Mouse (Mus musculus) limb, embryonic 15.5 days (tissue): ENCODE measurements around the gene Zfp366. TPM values are rescaled to one million over a fixed set of nuclear protein-coding genes. Genes with fewer than 3 reads are reported as not detected.

Experiments used
- ATAC-seq: fragments of 200-750 bp; cut with Nextera tagmentation; 2 replicates; pipeline ENCODE4 v1.8.0; 2017; ENCODE audit warnings: low read depth, moderate TSS enrichment; ENCODE audit not compliant: insufficient number of reproducible peaks, low FRiP score, low TSS enrichment
- H3K27ac ChIP-seq: fragments of 300-500 bp; sonication (generic); 2 replicates; pipeline ENCODE4 v1.5.1; 2015; ENCODE audit warnings: moderate library complexity, mild to moderate bottlenecking, inconsistent platforms
- H3K27me3 ChIP-seq: fragments of 300-500 bp; sonication (generic); 2 replicates; pipeline ENCODE4 v1.6.1; 2015; ENCODE audit warnings: inconsistent platforms
- H3K36me3 ChIP-seq: fragments of 300-500 bp; sonication (generic); 2 replicates; pipeline ENCODE4 v1.6.1; 2015; ENCODE audit warnings: inconsistent platforms
- H3K4me1 ChIP-seq: fragments of 300-500 bp; sonication (generic); 2 replicates; pipeline ENCODE4 v1.6.1; 2015; ENCODE audit warnings: inconsistent platforms
- H3K4me2 ChIP-seq: fragments of 300-500 bp; sonication (generic); 2 replicates; pipeline ENCODE4 v1.6.1; 2015; ENCODE audit warnings: mild to moderate bottlenecking, inconsistent platforms
- H3K4me3 ChIP-seq: fragments of 300-500 bp; sonication (generic); 2 replicates; pipeline ENCODE4 v1.5.1; 2015; ENCODE audit warnings: mild to moderate bottlenecking, inconsistent platforms
- H3K9ac ChIP-seq: fragments of 300-500 bp; sonication (generic); 2 replicates; pipeline ENCODE4 v1.6.1; 2015; ENCODE audit warnings: inconsistent platforms
- H3K9me3 ChIP-seq: fragments of 300-500 bp; sonication (generic); 2 replicates; pipeline ENCODE4 v1.6.1; 2016; ENCODE audit warnings: inconsistent platforms
- WGBS: fragments of 180-500 bp; shearing (Covaris S2); methylation state at CpG from one replicate; pipeline ENCODE4 v1.1.7; 2015; 5-methylcytosine and 5-hydroxymethylcytosine counted together
- polyA plus RNA-seq: library from polyadenylated mRNA; unstranded; fragments of >200 nt; fragmentation: Nextera tagmentation; extraction: Ambion mirVana; gene quantifications from 2 replicates; pipeline ENCODE4 v1.2.1, GENCODE M21; 2015

Zfp366 gene
- polyA plus RNA-seq, 1 experiment from 2014 or later, result 0.67 TPM

GRCm38 (mm10) chr13:99233333-99233732, 48.7 kb downstream of the Zfp366 start:
- peaks cover 16% of the 10 kb centered on the region; the same call in 1 of the 2 replicates for H3K4me1 ChIP-seq
- no peaks in the 10 kb centered on the region for H3K36me3 ChIP-seq
- H3K27ac ChIP-seq, result no peak overlapping the region
- 53% methylated on average over 3 of the region's 3 CpGs for whole genome bisulfite sequencing
- ATAC-seq, result no peak
- no peaks in the 10 kb centered on the region for H3K9me3 ChIP-seq
- H3K9ac ChIP-seq, result no peak overlapping the region
- no peak overlapping the region for H3K4me2 ChIP-seq
- no peak overlapping the region for H3K4me3 ChIP-seq
- no peaks in the 10 kb centered on the region for H3K27me3 ChIP-seq

DNA sequence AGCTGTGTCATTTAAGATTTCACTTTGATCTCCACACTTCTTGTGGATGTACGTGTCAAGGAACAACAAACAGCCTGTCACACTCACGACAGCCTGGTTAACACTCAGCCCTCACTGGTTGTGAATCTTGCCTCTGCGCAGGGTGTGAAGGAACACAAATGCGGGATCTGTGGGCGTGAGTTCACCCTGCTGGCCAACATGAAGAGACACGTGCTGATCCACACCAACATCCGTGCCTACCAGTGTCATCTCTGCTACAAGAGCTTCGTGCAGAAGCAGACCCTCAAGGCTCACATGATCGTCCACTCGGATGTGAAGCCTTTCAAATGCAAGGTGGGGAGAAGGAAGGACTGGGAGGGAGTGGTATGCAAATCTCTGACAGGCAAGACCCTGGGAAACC, 49.3 kb downstream of the Zfp366 start:
- ATAC-seq, result no peak
- WGBS, result 65% methylated on average over 10 of the region's 10 CpGs

GRCm38 (mm10) chr13:99235428-99236210, 51.0 kb downstream of the Zfp366 start:
- ATAC-seq, result no peak
- no peaks in the 10 kb centered on the region for H3K9me3 ChIP-seq
- H3K4me3 ChIP-seq, result no peak overlapping the region
- H3K36me3 ChIP-seq, result no peaks in the 10 kb centered on the region
- no peak overlapping the region for H3K4me2 ChIP-seq
- no peak overlapping the region for H3K9ac ChIP-seq
- H3K27me3 ChIP-seq, result no peaks in the 10 kb centered on the region
- peak overlapping the region; percentile 39; the same call in 1 of the 2 replicates for H3K27ac ChIP-seq
- WGBS, result 60% methylated on average over 20 of the region's 20 CpGs
- H3K4me1 ChIP-seq, result peaks cover 34% of the 10 kb centered on the region

More for the DNA sequence above, 49.3 kb downstream of the Zfp366 start:
- no peak overlapping the region for H3K4me2 ChIP-seq
- no peak overlapping the region for H3K4me3 ChIP-seq
- no peaks in the 10 kb centered on the region for H3K36me3 ChIP-seq
- H3K9ac ChIP-seq, result no peak overlapping the region
- H3K4me1 ChIP-seq, result peaks cover 23% of the 10 kb centered on the region
- H3K27ac ChIP-seq, result no peak overlapping the region
- no peaks in the 10 kb centered on the region for H3K27me3 ChIP-seq
- H3K9me3 ChIP-seq, result no peaks in the 10 kb centered on the region

DNA sequence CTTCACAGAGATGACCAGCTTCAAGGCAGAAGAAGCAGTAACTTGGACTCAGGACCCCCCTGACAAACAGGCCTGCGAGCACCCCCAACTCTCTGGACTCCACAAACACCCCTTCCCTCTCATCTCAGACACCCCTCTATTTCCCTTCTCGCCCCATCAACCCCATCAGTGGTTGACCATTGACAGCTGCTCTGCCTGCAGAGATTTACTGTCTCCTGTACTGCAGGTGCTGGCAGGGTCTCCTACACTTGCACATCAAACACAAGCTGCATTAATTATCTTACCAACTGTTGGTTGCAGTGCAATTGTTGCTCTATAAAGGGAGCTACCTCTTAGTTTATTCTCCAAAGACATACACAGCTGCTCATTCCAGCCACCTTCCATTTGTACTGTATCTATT, 51.6 kb downstream of the Zfp366 start:
- no peaks in the 10 kb centered on the region for H3K36me3 ChIP-seq
- no peak overlapping the region for H3K4me2 ChIP-seq
- peak overlapping the region; percentile 81; the same call in 1 of the 2 replicates for H3K27ac ChIP-seq
- H3K9ac ChIP-seq, result no peak overlapping the region
- H3K4me1 ChIP-seq, result peaks cover 36% of the 10 kb centered on the region
- H3K27me3 ChIP-seq, result no peaks in the 10 kb centered on the region
- ATAC-seq, result no peak
- 74% methylated on average over 2 of the region's 2 CpGs for WGBS
- no peak overlapping the region for H3K4me3 ChIP-seq
- H3K9me3 ChIP-seq, result no peaks in the 10 kb centered on the region

DNA sequence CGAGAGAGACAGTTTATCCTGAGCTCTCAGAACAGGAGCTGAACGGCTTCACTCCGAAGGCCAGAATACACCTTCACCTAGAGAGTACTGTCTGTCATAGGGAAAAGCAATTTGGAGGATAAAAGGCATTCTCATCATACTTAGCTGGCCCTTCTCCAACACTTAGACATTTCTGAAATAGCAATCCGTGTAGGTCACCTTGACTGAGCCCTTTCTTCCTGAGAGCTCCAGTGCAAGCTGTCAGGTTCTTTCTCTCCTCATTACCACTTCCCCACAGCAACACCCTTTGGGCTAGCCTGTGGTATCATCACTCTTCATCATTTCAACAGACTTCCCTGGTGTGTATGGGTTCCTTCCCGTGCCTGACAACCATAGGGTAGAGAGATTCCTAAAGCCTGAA, 52.5 kb downstream of the Zfp366 start:
- no peak overlapping the region for H3K4me2 ChIP-seq
- peaks cover 36% of the 10 kb centered on the region for H3K4me1 ChIP-seq
- peak overlapping the region; percentile 81 for H3K27ac ChIP-seq
- H3K9me3 ChIP-seq, result no peaks in the 10 kb centered on the region
- H3K36me3 ChIP-seq, result no peaks in the 10 kb centered on the region
- H3K9ac ChIP-seq, result no peak overlapping the region
- no peak overlapping the region for H3K4me3 ChIP-seq
- H3K27me3 ChIP-seq, result no peaks in the 10 kb centered on the region
- WGBS, result 64% methylated on average over 5 of the region's 5 CpGs
- no peak for ATAC-seq

DNA sequence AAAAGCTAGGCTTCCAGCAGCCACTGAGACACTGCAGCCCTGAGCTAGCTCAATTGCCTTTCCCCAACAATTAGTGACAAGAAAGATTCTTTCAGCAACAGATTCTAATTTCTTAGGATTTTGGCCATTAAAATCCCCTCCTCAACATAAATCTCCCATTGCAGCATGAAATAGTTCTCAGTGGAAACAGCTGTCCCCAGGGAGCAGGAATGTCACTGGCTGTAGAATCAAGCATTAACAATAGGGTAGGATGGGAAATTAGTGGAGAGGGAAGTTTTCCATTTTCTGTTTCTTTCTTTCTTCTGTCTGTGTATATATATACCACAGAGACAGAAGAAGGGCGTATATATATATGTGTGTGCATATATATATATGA, 53.2 kb downstream of the Zfp366 start:
- Histone ChIP-seq H3K27me3 (no peaks in the 10 kb centered on the region), H3K4me2 (no peak overlapping the region), H3K4me1 (peaks cover 40% of the 10 kb centered on the region), H3K9me3 (no peaks in the 10 kb centered on the region), H3K4me3 (no peak overlapping the region), H3K9ac (no peak overlapping the region), H3K27ac (peak overlapping the region; percentile 81), H3K36me3 (no peaks in the 10 kb centered on the region)
- WGBS, result 79% methylated on average over 1 of the region's 1 CpGs
- ATAC-seq, result no peak

GRCm38 (mm10) chr13:99238217-99239160, 53.9 kb downstream of the Zfp366 start:
- Histone ChIP-seq H3K36me3 (no peaks in the 10 kb centered on the region), H3K4me3 (no peak overlapping the region), H3K4me1 (peaks cover 43% of the 10 kb centered on the region), H3K27me3 (no peaks in the 10 kb centered on the region), H3K4me2 (no peak overlapping the region), H3K27ac (peak overlapping the region; percentile 81), H3K9me3 (no peaks in the 10 kb centered on the region), H3K9ac (no peak overlapping the region)
- WGBS, result 40% methylated on average over 10 of the region's 10 CpGs
- ATAC-seq, result 0 out of 2 replicates have a peak, but pooled peaks have one; percentile 32

DNA sequence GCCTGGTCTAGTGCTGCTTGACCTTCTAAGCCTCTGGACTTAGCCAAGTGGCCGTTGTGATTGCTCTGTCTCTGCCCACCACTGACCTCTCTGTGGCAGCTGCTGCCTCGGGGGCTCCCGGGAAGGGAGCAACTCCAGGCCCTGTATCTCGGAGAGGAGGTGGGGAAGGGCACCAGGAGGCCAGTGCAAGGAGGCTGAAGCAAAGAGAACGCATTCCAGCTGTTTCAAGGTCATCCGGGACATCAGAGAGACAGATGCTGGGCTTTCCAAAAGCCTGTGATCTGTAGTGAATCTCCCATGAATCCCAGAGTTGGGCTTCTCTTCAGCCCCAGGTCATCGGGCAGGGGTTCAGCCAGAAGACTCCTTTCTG, 54.5 kb downstream of the Zfp366 start:
- Histone ChIP-seq H3K4me3 (no peak overlapping the region), H3K27me3 (no peaks in the 10 kb centered on the region), H3K9ac (no peak overlapping the region), H3K36me3 (no peaks in the 10 kb centered on the region), H3K9me3 (no peaks in the 10 kb centered on the region), H3K27ac (peak overlapping the region; percentile 81), H3K4me1 (peaks cover 43% of the 10 kb centered on the region), H3K4me2 (no peak overlapping the region)
- 11% methylated on average over 7 of the region's 7 CpGs for WGBS
- ATAC-seq, result no peak

DNA sequence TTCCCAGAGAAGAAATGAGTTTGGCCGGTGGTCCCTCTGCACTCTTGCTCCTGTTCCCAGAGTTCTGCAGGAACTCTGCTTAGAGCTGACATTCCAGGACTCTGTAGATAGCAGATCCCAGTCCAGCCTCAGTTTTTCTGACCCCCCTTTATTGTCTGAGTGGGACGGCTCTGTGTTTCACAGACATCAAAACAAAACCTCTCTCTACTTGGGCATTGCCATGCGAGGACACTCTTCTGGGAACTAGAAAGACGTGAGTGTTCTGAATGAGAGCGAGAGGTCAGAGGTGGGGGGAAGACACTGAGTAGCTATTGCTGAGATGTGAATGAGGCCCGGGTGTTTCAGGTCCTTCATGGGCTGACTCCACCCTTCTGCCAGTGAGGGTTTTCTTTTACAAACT, 55.1 kb downstream of the Zfp366 start:
- Histone ChIP-seq H3K4me1 (peaks cover 43% of the 10 kb centered on the region), H3K9ac (no peak overlapping the region), H3K27ac (peak overlapping the region; percentile 81; the same call in 1 of the 2 replicates)

DNA sequence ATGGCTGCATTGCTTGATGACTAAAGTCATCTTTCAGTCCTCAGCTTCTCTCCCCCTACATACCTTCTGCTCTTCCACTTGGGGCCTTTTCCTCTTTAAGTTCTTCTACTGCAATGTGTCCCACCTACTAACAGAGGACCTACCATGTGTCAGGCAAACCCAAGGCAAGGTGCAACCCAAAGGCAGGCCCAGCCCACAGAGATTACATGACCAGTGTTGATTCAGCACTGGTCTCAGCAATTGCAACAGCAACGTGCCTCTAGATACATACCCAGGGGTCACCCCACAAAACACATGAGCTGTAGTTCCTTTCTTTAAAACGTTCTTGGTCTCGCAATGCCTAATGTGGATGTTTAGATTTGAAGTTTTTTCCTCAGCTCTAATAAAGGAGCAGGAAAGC, 57.4 kb downstream of the Zfp366 start:
- Histone ChIP-seq H3K9me3 (no peaks in the 10 kb centered on the region), H3K27ac (no peak overlapping the region), H3K4me2 (no peak overlapping the region), H3K9ac (no peak overlapping the region), H3K27me3 (no peaks in the 10 kb centered on the region), H3K4me3 (no peak overlapping the region), H3K4me1 (peaks cover 33% of the 10 kb centered on the region), H3K36me3 (no peaks in the 10 kb centered on the region)
- ATAC-seq, result no peak
- 73% methylated on average over 3 of the region's 3 CpGs for WGBS

More for the DNA sequence above, 55.1 kb downstream of the Zfp366 start:
- Histone ChIP-seq H3K36me3 (no peaks in the 10 kb centered on the region), H3K4me2 (no peak overlapping the region), H3K9me3 (no peaks in the 10 kb centered on the region), H3K27me3 (no peaks in the 10 kb centered on the region), H3K4me3 (no peak overlapping the region)
- WGBS, result 36% methylated on average over 6 of the region's 6 CpGs
- ATAC-seq, result no peak

- Histone ChIP-seq H3K9me3 (no peaks in the 10 kb centered on the region), H3K4me2 (no peak overlapping the region), H3K4me3 (no peak overlapping the region), H3K27me3 (no peaks in the 10 kb centered on the region), H3K27ac (no peak overlapping the region), H3K36me3 (no peaks in the 10 kb centered on the region), H3K9ac (no peak overlapping the region), H3K4me1 (peaks cover 30% of the 10 kb centered on the region)
- ATAC-seq, result no peak
- 73% methylated on average over 4 of the region's 4 CpGs for whole genome bisulfite sequencing
Observed at GRCm38 (mm10) chr13:99242895-99243294, 58.3 kb downstream of the Zfp366 start.

- no peaks in the 10 kb centered on the region for H3K27me3 ChIP-seq
- H3K27ac ChIP-seq, result no peak overlapping the region
- WGBS, result 87% methylated on average over 9 of the region's 9 CpGs
- no peak overlapping the region for H3K4me3 ChIP-seq
- no peaks in the 10 kb centered on the region for H3K9me3 ChIP-seq
- no peaks in the 10 kb centered on the region for H3K36me3 ChIP-seq
- H3K4me1 ChIP-seq, result peaks cover 21% of the 10 kb centered on the region
- no peak for ATAC-seq
- H3K4me2 ChIP-seq, result no peak overlapping the region
- no peak overlapping the region for H3K9ac ChIP-seq
Observed at GRCm38 (mm10) chr13:99243831-99244230, 59.2 kb downstream of the Zfp366 start.
